Mouse (Mus musculus) neural tube, embryonic 11.5 days (tissue): ENCODE results near the gene Nmnat3. TPM values are rescaled to one million over a fixed set of nuclear protein-coding genes. Genes with fewer than 3 reads are reported as not detected.

ENCODE experiments used
- ATAC-seq: fragments of 200-750 bp; cut with Nextera tagmentation; 2 replicates; pipeline ENCODE4 v1.8.0; 2017; ENCODE audit warnings: moderate number of reproducible peaks, mild to moderate bottlenecking, moderate TSS enrichment, moderate library complexity; ENCODE audit not compliant: insufficient read depth, low FRiP score, low TSS enrichment
- DNase-seq: peaks from one replicate; pipeline ENCODE4 v3.0.0-alpha.2; 2015; ENCODE audit warnings: low spot score
- H3K27ac ChIP-seq: fragments of 300-500 bp; sonication (generic); 2 replicates; pipeline ENCODE4 v1.5.1; 2014; ENCODE audit warnings: low read depth, mild to moderate bottlenecking, low read length
- H3K27me3 ChIP-seq: fragments of 300-500 bp; sonication (generic); 2 replicates; pipeline ENCODE4 v1.6.1; 2014; ENCODE audit warnings: mild to moderate bottlenecking, low read length, mixed read lengths; ENCODE audit not compliant: control insufficient read depth, insufficient read depth
- H3K36me3 ChIP-seq: fragments of 300-500 bp; sonication (generic); 2 replicates; pipeline ENCODE4 v1.6.1; 2014; ENCODE audit warnings: mild to moderate bottlenecking, low read length, moderate library complexity, mixed read lengths; ENCODE audit not compliant: control insufficient read depth, insufficient read depth
- H3K4me1 ChIP-seq: fragments of 300-500 bp; sonication (generic); 2 replicates; pipeline ENCODE4 v1.6.1; 2014; ENCODE audit warnings: low read length, mixed read lengths; ENCODE audit not compliant: control insufficient read depth, insufficient read depth
- H3K4me2 ChIP-seq: fragments of 300-500 bp; sonication (generic); 2 replicates; pipeline ENCODE4 v1.6.1; 2014; ENCODE audit warnings: low read depth, mild to moderate bottlenecking, moderate library complexity
- H3K4me3 ChIP-seq: fragments of 300-500 bp; sonication (generic); 2 replicates; pipeline ENCODE4 v1.5.1; 2014; ENCODE audit warnings: low read depth, low read length
- H3K9ac ChIP-seq: fragments of 300-500 bp; sonication (generic); 2 replicates; pipeline ENCODE4 v1.6.1; 2014; ENCODE audit warnings: mild to moderate bottlenecking, low read length
- H3K9me3 ChIP-seq: fragments of 300-500 bp; sonication (generic); 2 replicates; pipeline ENCODE4 v1.6.1; 2016; ENCODE audit warnings: low read length; ENCODE audit not compliant: control insufficient read depth
- whole genome bisulfite sequencing: fragments of 180-500 bp; shearing (Covaris S2); extraction: QIAGEN DNeasy Blood & Tissue Kit; methylation state at CpG from one replicate; pipeline ENCODE4 v1.1.7; 2014; 5-methylcytosine and 5-hydroxymethylcytosine counted together
- polyA plus RNA-seq: library from polyadenylated mRNA; unstranded; fragments of >200 nt; fragmentation: Nextera tagmentation; extraction: Ambion mirVana; gene quantifications from 2 replicates; pipeline ENCODE4 v1.2.1, GENCODE M21; 2014

Gene Nmnat3
- polyA plus RNA-seq, 1 experiment from 2014 or later: 2.9 TPM

- Histone ChIP-seq H3K4me2 (no peak overlapping the region), H3K27ac (no peak overlapping the region), H3K27me3 (no peaks in the 10 kb centered on the region), H3K4me1 (no peaks in the 10 kb centered on the region), H3K36me3 (no peaks in the 10 kb centered on the region), H3K9ac (no peak overlapping the region), H3K4me3 (no peak overlapping the region), H3K9me3 (no peaks in the 10 kb centered on the region)
- 52% methylated on average over 10 of the region's 10 CpGs for WGBS
- no peak for ATAC-seq
- no peak for DNase-seq
Measured at GRCm38 (mm10) chr9:98275080-98275479, 12.2 kb upstream of the Nmnat3 start.

DNA sequence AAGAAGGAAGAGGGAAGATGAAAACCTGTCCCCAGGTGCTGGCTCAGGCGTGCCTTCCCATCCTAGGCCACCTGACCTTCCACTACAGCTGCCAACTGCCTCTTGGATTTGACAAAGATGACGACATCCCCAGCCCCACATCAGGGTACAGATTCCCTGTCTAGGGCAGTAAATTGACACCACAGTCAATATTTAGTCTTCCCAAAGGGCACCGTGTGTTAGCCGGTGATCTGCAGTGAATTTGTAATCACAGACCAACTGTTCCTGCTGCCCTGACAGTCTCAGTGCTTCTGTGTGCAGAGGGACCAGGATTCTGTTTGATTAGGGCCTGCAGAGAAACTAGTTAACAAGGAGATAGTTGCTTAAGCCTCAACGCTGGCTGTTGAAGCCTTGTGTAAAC, 7.1 kb upstream of the Nmnat3 start:
- no peak overlapping the region for H3K4me3 ChIP-seq
- no peak for ATAC-seq
- no peaks in the 10 kb centered on the region for H3K36me3 ChIP-seq
- no peaks in the 10 kb centered on the region for H3K4me1 ChIP-seq
- DNase-seq: no peak
- 57% methylated on average over 5 of the region's 5 CpGs for WGBS
- no peaks in the 10 kb centered on the region for H3K9me3 ChIP-seq
- no peaks in the 10 kb centered on the region for H3K27me3 ChIP-seq
- no peak overlapping the region for H3K27ac ChIP-seq
- no peak overlapping the region for H3K4me2 ChIP-seq
- H3K9ac ChIP-seq: no peak overlapping the region

DNA sequence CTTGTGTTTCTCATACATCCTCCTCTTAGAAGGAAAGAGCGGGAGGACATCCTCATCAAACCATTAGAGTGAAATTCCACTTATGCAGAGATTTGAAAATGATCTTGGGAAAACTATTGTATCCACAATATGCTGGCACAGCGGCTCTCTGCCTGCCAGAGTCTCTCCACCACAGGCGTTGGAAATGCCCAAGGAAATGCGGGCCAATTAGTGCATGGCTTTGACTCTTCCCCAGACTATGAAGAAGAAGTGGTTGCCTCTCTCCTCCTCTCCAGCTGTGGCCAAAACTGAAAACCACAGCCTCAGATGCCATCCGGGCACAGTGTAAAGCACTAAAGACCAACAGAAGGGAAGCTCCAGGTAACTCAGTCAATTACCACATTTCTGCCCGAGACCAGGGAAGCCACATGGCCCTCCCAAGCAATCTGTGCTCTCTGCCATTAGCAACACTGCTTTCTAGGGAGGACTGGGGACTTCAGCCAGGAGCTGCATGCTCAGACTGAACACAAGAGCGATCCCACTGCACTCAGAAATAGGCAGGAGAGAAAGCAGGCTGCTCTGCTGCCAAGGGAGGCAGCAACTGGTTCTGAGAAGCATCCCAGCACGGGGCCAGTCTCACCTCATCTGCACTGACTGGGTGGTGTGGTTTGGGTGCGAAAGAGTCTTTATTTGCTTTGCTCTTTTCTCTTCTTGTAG, 1.5 kb upstream of the Nmnat3 start:
- Histone ChIP-seq H3K27me3 (no peaks in the 10 kb centered on the region), H3K4me2 (no peak overlapping the region), H3K36me3 (no peaks in the 10 kb centered on the region), H3K4me3 (no peak overlapping the region), H3K9ac (no peak overlapping the region), H3K27ac (no peak overlapping the region), H3K9me3 (no peaks in the 10 kb centered on the region), H3K4me1 (no peaks in the 10 kb centered on the region)
- DNase-seq (no peak), ATAC-seq (no peak)
- 79% methylated on average over 9 of the region's 9 CpGs for WGBS

- no peaks in the 10 kb centered on the region for H3K4me1 ChIP-seq
- no peaks in the 10 kb centered on the region for H3K27me3 ChIP-seq
- H3K4me2 ChIP-seq: no peak overlapping the region
- H3K9ac ChIP-seq: no peak overlapping the region
- DNase-seq: no peak
- H3K4me3 ChIP-seq: no peak overlapping the region
- H3K9me3 ChIP-seq: no peaks in the 10 kb centered on the region
- H3K27ac ChIP-seq: no peak overlapping the region
- no peak for ATAC-seq
- H3K36me3 ChIP-seq: no peaks in the 10 kb centered on the region
Measured at GRCm38 (mm10) chr9:98289665-98290064, 2.4 kb downstream of the Nmnat3 start.

DNA sequence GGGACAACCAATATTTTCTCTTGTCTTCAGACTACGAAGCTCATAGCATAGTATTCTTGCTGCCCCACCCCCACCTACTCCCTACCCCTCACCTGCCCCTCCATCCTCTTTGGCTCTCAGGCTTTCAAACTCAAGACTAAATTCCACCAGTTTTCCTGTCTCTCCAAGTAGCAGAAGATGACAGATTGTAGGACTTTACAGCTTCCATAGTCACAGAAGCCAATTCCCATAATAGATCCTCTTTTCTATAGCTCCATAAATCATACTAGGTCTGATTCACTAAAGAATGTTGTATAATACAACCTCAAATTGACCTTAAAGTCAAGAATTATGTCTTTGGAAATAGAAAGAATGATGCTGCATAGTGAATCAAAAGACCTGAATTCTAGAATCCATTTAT, 3.4 kb downstream of the Nmnat3 start:
- Histone ChIP-seq H3K27ac (no peak overlapping the region), H3K9me3 (no peaks in the 10 kb centered on the region), H3K9ac (no peak overlapping the region), H3K36me3 (no peaks in the 10 kb centered on the region), H3K4me1 (no peaks in the 10 kb centered on the region), H3K27me3 (no peaks in the 10 kb centered on the region), H3K4me2 (no peak overlapping the region), H3K4me3 (no peak overlapping the region)
- 93% methylated on average over 1 of the region's 1 CpGs for WGBS
- ATAC-seq (no peak), DNase-seq (no peak)

GRCm38 (mm10) chr9:98296383-98297201, 9.4 kb downstream of the Nmnat3 start:
- ATAC-seq: peak; percentile 75
- Histone ChIP-seq H3K36me3 (no peaks in the 10 kb centered on the region), H3K4me1 (peaks cover 7% of the 10 kb centered on the region; the same call in 1 of the 2 replicates), H3K27ac (peak overlapping the region; percentile 49; the same call in 1 of the 2 replicates), H3K9me3 (no peaks in the 10 kb centered on the region), H3K27me3 (no peaks in the 10 kb centered on the region), H3K9ac (peak overlapping the region; percentile 54), H3K4me3 (peak overlapping the region; percentile 47), H3K4me2 (peak overlapping the region; percentile 62)
- DNase-seq: peak; percentile 89
- 1% methylated on average over 56 of the region's 56 CpGs for WGBS

- H3K36me3 ChIP-seq: no peaks in the 10 kb centered on the region
- peak overlapping the region; percentile 47 for H3K4me3 ChIP-seq
- no peak overlapping the region; the same call in 1 of the 2 replicates for H3K9ac ChIP-seq
- no peaks in the 10 kb centered on the region for H3K9me3 ChIP-seq
- no peaks in the 10 kb centered on the region for H3K27me3 ChIP-seq
- H3K27ac ChIP-seq: no peak overlapping the region
- ATAC-seq: peak; percentile 22; the same call in 1 of the 2 replicates
- H3K4me2 ChIP-seq: peak overlapping the region; percentile 62
- 18% methylated on average over 12 of the region's 12 CpGs for WGBS
- no peak for DNase-seq
- H3K4me1 ChIP-seq: peaks cover 7% of the 10 kb centered on the region; the same call in 1 of the 2 replicates
Measured at GRCm38 (mm10) chr9:98297234-98297936, 10.2 kb downstream of the Nmnat3 start.

DNA sequence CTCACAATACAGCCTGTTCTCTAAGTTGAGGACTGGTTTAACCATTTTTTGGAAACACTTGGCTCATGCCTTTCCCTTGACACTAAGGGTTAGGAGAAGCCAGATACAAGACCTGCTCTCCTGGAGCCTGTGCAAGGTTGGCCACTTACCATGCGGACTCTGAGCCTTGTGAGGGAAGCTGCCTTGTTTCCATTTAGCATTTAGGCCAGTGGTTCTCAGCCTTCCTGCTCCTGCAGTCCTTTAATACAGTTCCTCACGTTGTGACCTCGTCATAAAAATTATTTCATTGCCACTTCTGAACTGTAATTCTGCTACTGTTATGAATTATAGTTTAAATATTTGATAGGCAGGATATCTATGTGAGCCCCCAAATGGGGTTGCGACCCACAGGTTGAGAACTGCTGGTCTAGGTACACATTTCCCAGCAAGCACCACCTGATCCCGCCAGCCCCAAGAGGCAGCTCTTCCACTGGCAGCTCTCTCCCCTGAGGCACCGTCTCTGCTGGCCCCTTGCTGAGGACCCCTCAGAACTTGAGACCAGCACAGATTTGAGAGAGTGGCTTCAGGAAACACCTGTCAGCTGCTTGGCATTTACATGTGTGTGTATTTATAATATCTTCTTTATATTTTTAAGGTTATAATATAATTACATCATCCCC, 10.8 kb downstream of the Nmnat3 start:
- Histone ChIP-seq H3K27me3 (no peaks in the 10 kb centered on the region), H3K36me3 (no peaks in the 10 kb centered on the region), H3K4me2 (0 out of 2 replicates have a peak overlapping the region, but pooled peaks have one; percentile 3), H3K9me3 (no peaks in the 10 kb centered on the region), H3K4me1 (peaks cover 7% of the 10 kb centered on the region; the same call in 1 of the 2 replicates), H3K27ac (no peak overlapping the region), H3K9ac (no peak overlapping the region), H3K4me3 (no peak overlapping the region)
- DNase-seq: no peak
- WGBS: 65% methylated on average over 6 of the region's 6 CpGs
- ATAC-seq: no peak
